Mouse (Mus musculus) gastrocnemius, adult 2 months (tissue): ENCODE measurements around the gene Mmp17. TPM values are rescaled to one million over a fixed set of nuclear protein-coding genes. Genes with fewer than 3 reads are reported as not detected.

Source experiments
- DNase-seq: peaks from one replicate; pipeline ENCODE4 v3.0.0; 2022
- H3K27ac ChIP-seq: fragments of 200-600 bp; 2 replicates; pipeline ENCODE4 v1.8.1; 2022; ENCODE audit warnings: mild to moderate bottlenecking
- H3K4me3 ChIP-seq: fragments of 200-600 bp; 2 replicates; pipeline ENCODE4 v1.8.1; 2022; ENCODE audit warnings: mild to moderate bottlenecking, moderate library complexity
- CTCF ChIP-seq: fragments of 200-600 bp; IDR thresholded peaks from 2 replicates; pipeline ENCODE4 v1.8.1; 2022; ENCODE audit warnings: antibody characterized with exemption, mild to moderate bottlenecking, moderate library complexity
- intact Hi-C: fragments of 180-260 bp; cut with DNase I; formaldehyde crosslinking; loops from one replicate; pipeline ENCODE4 v1.15.1; 2025
- total RNA-seq, 2 experiments: library from RNA; stranded (reverse); gene quantifications; 2 replicates each; pipeline ENCODE4 v1.2.3; 2021

Mmp17 gene
- total RNA-seq, 2 experiments from 2014 or later = 0.26 to 0.39 TPM

DNA sequence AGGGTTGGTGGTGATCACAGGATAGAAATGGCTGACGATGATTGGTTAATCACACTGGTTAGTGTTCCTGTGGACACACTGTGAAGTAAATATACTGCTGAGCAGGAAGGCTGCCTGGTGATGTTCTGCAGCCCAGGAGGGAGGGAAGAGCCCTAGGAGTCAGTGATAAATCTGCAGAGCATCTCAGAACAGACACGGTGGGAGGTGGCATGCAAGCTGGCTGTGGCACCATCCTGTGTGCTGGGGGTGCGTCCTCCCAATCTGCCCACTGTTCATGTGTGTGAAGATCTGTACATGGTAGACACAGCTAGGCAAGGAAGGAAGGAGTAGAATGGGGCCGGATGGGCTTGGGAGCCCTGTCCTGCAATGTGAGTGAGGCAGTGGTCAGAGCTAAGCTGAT lies 15.4 kb upstream of the Mmp17 start:
- no peak for DNase-seq
- TF ChIP-seq CTCF = no peak
- Histone ChIP-seq H3K4me3 (no peak overlapping the region), H3K27ac (no peak overlapping the region)
- intact Hi-C loops = no loop called here

DNA sequence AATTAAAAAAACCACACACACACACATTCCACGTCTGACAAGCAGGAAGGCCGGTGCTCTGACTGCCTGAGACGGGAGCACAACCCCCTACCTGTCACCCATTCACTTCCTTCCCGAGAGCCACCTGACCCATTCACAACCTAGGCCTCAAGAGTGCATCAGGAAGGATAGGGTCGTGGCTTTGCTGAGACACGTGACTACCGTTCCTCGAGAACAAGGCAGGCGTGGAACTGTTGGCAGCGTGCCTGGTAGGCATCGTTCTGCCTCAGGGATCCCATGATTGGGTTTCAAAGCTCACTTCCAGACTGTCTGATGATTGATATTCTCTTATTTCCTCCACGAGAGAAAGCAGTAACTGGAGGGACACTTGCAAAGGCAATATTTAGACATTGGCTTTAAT lies 5.8 kb upstream of the Mmp17 start:
- no peak for TF ChIP-seq CTCF
- Histone ChIP-seq H3K27ac (no peak overlapping the region), H3K4me3 (no peak overlapping the region)
- no peak for DNase-seq
- intact Hi-C loops = no loop called here

DNA sequence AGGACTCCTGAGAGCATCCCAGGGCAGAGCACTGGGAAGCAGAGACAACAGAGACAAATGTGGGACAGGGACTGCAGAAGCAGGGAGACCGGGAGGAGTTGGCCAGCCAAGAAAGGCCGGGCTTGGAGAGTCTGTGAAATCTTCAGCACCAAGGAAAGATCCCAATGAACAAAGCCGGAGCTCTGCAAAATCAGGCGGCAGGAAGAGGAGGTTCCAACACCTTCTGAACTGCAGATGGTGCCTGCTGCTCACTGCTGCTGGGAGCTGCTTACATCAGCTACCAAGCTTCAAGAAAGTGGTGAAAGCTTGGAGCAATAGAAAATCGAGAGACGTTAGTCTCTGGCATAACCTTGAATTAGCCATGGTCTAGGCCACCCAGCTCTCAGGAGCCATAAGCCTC lies 3.9 kb upstream of the Mmp17 start:
- no peak for DNase-seq
- Histone ChIP-seq H3K4me3 (no peak overlapping the region), H3K27ac (no peak overlapping the region)
- intact Hi-C loops = no loop called here
- no peak for TF ChIP-seq CTCF

DNA sequence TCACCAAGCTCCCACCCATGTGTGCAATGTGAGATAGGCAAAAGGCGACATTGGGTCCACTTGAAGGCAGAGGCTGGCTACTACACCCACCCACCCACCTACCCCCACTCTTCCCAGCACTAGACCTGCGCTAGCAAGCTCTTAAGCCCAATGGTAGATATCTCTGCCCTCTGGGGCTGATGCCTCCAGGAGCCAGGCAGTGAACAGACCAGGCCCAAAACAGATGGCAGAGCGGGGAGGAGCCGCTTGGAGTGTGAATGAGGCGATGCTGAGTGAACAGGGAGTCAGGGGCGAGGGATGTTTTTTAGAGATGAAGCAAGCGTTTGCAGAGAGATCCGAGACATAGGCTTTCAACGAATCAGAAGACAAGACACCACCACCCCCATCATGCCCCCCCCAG lies 3.4 kb upstream of the Mmp17 start:
- no peak for DNase-seq
- Histone ChIP-seq H3K4me3 (no peak overlapping the region), H3K27ac (no peak overlapping the region)
- TF ChIP-seq CTCF = no peak
- intact Hi-C loops = no loop called here

DNA sequence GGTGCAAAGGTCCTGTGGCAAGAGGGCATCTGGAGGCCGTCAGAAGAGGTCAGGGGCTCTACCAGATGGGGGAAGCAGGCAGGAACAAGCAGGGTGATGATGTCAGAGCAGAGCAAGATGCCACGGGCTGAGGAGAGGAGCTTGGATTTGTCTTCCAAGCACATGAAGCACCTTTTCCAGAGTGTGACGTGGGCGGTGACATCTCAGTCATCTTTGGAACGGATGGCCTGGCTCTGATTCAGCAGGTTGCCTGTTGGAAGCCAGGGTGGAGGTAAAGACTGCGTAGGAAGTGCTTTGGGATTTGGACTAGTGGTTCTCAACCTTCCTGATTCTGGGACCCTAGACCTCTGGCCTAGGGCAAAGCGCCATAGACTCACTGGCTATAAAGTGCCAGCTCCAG lies 3.0 kb upstream of the Mmp17 start:
- intact Hi-C loops = no loop called here
- no peak for DNase-seq
- no peak for TF ChIP-seq CTCF
- Histone ChIP-seq H3K4me3 (no peak overlapping the region), H3K27ac (no peak overlapping the region)

DNA sequence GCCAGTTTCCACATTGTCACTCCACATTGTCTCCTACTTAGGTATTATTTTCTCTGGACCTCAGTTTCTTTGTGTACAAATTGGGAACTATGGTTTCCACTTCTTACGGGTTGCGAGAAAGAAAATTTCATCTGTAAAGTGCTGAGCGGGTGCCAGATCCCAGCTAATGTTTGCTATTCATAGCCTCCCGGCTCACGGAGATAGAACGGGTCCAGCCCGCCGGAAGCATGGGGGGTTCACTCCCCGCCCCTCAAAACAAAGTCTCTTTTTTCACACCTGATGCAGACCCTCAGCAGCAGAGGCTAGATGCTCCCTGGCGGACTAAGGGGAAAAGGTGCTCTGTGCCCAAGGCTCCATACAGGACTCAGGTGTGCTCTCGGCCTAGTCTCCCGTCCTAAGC lies 638 bp upstream of the Mmp17 start:
- Histone ChIP-seq H3K4me3 (peak overlapping the region; percentile 87), H3K27ac (no peak overlapping the region)
- DNase-seq = no peak
- TF ChIP-seq CTCF = no peak
- intact Hi-C loops = loop anchor here (2.0 kb wide), 1 partner anchor 83 kb away; the partner anchor contains the start of gene Sfswap

DNA sequence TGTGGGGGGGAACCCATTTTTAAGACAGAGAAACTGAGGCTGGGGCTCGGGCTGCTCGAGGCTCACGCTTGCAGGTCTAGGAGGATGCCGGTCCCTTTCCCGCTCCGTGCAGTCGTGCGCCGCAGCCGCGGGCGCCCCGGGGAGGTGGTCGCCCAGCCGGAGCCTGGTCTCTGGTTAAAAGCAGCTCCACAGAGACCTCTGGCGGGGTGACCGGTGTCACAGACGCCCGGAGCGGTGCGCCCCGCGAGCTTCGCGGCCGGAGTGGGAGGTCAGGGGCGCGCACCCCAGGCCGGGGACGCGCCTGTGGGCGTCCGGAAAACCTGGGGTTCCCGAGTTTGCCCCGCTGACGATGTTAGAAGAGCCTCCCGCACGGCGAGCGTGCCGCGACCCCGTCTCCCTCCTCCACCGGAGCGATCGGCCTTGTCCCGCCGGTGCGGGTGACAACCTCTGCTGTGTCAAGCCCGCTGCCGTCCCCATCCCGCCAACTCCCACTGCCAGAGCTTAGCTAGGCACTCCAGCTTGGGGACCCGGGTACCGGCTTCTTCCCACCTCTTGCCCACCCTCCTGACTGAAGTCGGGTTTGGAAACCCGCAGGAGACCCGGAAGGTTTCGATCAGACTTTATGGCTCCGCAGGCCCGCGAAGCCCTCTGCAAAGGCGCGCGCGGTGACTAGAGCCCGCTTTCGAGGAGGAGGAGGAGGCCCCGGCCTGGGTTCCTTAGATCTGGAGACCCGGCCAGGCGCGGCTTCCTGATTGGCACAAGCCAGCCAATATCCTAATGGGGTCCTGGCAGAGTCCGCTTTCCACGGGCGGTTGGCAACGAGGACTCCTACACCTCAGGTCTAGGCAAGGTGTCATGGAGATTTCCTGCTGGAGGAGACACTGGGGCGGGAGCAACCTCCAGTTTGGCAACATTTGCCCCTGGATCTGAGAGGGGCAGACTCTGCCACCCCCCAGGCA lies 893 bp downstream of the Mmp17 start:
- Histone ChIP-seq H3K4me3 (peak overlapping the region; percentile 87), H3K27ac (peak overlapping the region; percentile 89)
- TF ChIP-seq CTCF = no peak; the same call in 1 of the 2 replicates

DNA sequence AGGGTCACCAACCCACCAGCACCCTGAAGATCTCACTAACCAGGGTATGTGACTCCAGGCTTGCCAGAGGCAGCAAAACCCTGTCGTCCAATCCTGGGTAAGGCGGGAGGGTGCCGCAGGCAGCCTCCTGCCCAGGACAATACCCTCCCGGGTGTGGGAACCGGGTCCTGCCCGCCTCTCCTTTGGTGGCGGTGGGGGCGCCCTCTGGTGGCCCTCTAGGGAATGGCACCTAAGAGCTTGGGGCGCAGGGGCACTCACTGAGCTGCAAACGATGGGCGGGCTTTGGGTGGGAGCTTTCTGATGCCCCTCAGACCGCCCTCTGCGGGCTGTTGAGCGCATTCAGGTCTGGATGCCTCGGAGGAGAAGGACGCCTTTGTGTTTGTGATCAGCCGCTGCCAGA lies 2.0 kb downstream of the Mmp17 start:
- peak; percentile 96 for TF ChIP-seq CTCF
- no peak overlapping the region for H3K27ac ChIP-seq
- intact Hi-C loops = loop anchor here (2.0 kb wide), 3 partner anchors 169 to 523 kb away; no protein-coding TSS in a partner anchor
- peak; percentile 85 for DNase-seq
- H3K4me3 ChIP-seq = peak overlapping the region; percentile 87

More for the DNA sequence above, 893 bp downstream of the Mmp17 start:
- intact Hi-C loops = loop anchor here (2.0 kb wide), 1 partner anchor 196 kb away; no protein-coding TSS in a partner anchor
- DNase-seq = peak; percentile 41

DNA sequence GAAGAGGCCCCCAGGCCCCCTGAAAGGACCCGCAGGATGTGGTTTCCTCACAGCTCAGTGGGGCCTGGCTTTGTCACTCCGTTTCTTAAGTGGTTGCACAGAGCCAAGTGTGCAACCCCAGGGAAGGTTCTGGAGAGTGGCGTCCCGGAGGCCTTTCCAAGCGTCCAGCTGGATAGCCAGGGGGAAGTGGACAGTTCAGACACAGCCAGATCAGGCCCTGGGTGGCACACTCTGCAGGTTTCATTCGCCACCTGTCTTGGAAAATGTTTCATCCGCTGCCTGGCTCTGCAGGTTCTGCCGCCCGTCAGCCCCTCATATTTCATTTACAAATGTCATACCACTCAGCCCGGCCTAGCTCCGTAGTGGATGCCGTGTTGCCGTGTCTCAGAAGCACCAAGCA lies 2.5 kb downstream of the Mmp17 start:
- intact Hi-C loops = loop anchor here (2.0 kb wide), 3 partner anchors 170 to 524 kb away; no protein-coding TSS in a partner anchor
- no peak for DNase-seq
- TF ChIP-seq CTCF = no peak
- no peak overlapping the region for H3K4me3 ChIP-seq
- H3K27ac ChIP-seq = no peak overlapping the region

DNA sequence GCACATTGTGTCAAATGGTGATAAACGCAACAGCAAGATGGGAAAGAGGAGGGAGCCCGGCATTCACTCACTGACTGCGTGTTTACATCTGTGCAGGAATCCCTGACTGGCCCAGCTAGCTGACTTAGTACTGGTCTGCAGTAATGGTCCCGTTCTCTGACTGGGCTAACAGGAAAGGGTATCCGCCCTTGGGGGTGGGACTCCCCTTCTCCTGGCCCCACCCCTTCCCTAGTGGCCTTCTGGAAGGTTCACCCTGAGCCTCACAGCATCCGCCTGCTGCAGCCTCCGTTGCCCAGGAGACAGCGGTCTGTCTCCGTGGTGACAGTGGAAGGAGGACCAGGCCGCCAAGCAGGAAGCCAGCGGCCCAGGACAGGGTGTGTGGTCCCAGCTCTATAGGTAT lies 6.9 kb downstream of the Mmp17 start:
- no peak for DNase-seq
- Histone ChIP-seq H3K4me3 (no peak overlapping the region), H3K27ac (no peak overlapping the region)
- intact Hi-C loops = no loop called here
- TF ChIP-seq CTCF = no peak

DNA sequence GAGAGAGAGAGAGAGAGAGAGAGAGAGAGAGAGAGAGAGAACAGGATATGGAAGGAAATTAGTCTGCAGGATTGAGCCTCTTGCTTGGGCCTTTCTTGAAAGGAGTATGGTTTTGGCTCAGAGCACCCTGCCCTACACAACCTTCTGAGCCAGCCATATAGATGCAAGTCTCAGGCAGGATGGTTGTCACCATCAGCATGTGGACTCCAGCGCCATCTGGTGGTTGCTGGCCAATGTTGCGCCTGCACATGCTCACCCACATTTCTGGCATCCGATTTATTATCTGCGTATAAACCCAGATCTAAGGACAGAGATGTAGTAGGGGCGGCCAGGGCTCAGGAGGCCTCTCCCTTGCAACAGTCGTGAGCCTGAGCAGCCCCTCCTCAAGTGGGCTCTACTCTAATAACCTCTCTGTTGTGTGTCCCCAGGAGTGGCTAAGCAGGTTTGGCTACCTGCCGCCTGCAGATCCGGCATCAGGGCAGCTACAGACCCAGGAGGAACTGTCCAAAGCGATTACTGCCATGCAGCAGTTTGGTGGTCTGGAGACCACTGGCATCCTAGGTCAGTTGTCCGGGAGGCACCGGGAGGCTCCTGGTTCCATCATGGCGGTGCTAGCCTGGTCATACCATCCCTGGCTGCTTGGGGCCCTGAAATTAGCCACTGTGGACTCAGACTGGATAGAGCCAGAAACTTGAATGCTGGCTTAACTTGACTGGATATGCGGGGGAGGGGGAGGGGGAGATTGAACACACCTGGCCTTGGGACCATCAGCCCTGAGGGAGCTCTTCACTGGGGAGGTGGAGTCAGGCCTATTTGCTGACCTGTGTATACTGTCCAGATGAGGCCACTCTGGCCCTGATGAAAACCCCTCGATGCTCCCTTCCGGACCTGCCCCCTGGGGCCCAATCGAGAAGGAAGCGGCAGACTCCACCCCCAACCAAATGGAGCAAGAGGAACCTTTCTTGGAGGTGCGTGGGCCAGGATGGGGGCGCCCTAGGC lies 10.4 kb downstream of the Mmp17 start:
- DNase-seq = peak; percentile 87
- no peak overlapping the region for H3K27ac ChIP-seq
- intact Hi-C loops = loop anchor here (1.0 kb wide), 1 partner anchor 416 kb away; no protein-coding TSS in a partner anchor
- peak; percentile 98; the same call in 1 of the 2 replicates for TF ChIP-seq CTCF
- no peak overlapping the region for H3K4me3 ChIP-seq

DNA sequence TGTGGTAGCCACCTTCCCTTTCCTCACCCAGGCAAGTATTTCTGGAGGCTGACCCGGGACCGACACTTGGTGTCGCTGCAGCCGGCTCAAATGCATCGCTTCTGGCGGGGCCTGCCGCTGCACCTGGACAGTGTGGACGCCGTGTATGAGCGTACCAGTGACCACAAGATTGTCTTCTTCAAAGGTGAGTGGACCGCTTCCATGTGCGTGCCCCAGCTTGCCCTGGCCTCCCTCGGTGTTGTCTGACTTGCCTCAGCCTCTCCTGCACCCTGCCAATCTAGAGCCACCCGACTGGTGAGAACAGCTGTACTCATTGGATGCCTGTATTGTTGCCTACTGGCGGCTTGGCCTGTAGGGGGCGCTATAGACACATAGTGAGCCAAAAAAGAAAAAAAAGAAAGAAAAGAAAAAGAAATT lies 18.1 kb downstream of the Mmp17 start:
- TF ChIP-seq CTCF = peak; percentile 51
- intact Hi-C loops = no loop called here

DNA sequence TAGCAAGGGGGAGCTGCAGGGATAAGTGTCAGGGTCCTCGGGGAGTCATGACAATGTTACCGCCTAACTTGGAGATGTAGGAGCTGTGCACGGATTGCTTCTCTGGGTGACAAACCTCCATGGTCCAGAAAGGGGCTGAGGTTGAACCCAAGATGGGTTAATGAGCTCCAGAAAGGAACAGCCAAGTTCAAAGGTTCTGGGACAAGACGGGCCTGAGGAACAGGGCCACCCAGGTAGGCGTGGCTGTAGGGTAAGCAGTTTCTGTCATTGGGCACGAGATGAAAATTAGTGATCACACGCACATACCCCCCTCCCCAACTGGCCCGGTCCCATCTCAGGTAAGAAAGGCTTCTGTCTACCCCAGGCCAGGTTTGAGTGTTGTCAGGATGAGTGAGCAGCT lies 23.5 kb downstream of the Mmp17 start:
- TF ChIP-seq CTCF = no peak
- no peak for DNase-seq
- no peak overlapping the region for H3K27ac ChIP-seq
- H3K4me3 ChIP-seq = no peak overlapping the region
- intact Hi-C loops = no loop called here

More for the DNA sequence above, 18.1 kb downstream of the Mmp17 start:
- no peak for DNase-seq
- H3K27ac ChIP-seq = no peak overlapping the region
- H3K4me3 ChIP-seq = no peak overlapping the region
